Mouse (Mus musculus): ENCODE results near the gene Crtam. TPM values are rescaled to one million over a fixed set of nuclear protein-coding genes. Genes with fewer than 3 reads are reported as not detected.

Gene Crtam
- total RNA-seq, 2 experiments from 2014 or later, result 0.10 TPM; not detected in 1

DNA sequence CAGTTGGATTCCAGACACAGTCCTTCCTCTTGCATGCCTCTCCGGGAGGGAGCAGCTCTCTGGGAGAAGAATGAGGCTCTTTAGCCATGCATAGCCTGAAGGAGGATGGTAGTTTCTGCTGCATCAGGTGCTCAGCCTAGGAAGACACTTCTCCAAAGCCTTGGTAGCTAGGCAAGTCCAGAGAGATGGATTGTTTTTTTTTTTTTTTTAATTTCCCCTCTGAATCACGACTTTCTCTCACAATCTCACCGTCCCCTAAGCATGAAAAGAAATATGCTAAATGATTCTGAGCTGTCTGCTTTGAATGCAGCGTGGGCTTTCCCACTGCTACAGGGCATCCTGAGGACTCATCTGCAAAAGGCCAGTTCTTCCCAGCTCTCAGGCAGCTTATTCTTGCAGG is 10.1 kb upstream of the Crtam start:
- DNase-seq (ENCODE audit: extremely low spot score in 1 of 2, low spot score in 2 of 2), result no peak
- intact Hi-C loops (cut with DNase I), result no loop called here

DNA sequence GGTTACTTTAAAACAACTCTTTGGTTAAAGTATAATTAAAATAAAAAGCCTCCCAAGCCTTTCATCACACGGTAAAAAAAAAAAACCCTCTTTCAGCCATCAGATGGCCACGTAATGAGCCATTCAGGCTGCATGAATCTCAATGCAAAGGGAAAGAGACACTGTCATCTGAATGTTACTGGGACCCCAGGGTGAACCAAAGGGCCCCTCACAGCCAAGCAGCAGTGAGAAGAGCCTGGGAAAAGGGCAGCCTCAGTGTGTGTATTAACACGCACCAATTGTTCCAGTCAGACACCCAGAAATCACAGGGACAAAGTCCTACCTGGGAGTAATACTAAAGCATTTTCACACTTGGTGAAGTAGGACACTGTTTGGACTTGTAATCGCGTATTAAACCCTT is 8.0 kb upstream of the Crtam start:
- DNase-seq (ENCODE audit: extremely low spot score in 1 of 2, low spot score in 2 of 2), result no peak
- intact Hi-C loops (cut with DNase I), result no loop called here

DNA sequence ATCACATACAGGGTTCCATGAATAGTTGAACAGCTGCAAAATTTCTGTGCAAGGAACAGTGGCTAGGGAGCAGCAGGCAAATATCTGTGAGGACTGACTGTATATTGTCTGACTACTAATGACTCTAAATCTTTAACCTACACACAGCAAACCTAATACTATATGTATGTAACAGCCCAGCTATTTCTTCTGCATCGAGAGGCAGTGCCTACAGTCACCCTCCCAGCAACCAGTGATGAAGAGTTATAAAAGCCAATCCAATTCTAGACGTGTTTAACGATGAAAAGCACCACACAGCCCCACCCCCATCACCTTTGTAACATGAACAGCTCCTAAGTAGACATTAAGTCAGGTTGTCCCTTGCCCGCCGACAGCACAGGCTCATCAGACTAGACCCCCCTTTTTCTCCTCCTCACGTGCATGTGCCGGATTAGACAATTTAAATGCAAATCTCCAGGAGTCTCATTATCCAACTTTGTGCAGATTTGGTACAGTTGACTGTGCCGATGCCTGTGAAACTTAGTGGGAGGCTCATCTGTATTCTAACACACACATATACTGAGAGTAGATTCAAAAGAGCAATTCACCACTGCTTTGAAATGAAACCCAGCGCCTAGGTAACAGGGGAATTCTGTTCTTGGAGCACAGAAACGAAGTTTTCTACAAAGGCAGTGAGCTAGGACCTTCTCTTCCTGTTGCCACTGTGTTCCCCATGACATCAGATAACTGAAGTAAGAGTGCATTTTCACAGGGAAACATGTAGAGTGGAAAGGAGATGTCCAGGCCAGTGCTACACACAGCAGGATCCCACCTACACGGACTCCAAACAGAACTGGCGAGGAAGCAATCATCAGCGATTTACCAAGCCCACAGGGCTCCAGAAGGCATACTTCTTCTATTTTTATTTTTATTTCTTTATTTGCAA is 7.3 kb upstream of the Crtam start:
- intact Hi-C loops (cut with DNase I), result no loop called here
- peak in 1 of 2 experiments; percentile 56 for DNase-seq (ENCODE audit: extremely low spot score in 1 of 2, low spot score in 2 of 2)

DNA sequence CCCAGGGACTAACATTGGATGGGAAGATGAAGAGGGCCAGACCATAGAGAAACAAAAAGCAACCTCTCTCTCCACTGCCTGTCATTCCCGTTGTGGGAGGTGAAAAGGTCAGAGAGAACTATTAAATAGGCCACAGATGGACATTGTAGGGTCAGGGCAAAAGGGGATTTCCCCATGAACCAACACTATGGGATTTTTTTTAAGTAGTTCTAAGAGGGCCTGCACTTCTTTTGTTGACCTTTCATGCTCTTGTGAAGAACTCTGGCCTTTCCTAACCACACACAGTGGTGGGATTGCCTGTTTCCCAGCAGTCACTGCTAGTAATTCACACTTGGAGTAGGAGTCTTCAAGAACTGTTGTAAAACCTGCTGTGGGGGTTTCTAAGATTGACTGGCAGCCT is 3.4 kb upstream of the Crtam start:
- intact Hi-C loops (cut with DNase I), result no loop called here
- no peak for DNase-seq (ENCODE audit: extremely low spot score in 1 of 2, low spot score in 2 of 2)

DNA sequence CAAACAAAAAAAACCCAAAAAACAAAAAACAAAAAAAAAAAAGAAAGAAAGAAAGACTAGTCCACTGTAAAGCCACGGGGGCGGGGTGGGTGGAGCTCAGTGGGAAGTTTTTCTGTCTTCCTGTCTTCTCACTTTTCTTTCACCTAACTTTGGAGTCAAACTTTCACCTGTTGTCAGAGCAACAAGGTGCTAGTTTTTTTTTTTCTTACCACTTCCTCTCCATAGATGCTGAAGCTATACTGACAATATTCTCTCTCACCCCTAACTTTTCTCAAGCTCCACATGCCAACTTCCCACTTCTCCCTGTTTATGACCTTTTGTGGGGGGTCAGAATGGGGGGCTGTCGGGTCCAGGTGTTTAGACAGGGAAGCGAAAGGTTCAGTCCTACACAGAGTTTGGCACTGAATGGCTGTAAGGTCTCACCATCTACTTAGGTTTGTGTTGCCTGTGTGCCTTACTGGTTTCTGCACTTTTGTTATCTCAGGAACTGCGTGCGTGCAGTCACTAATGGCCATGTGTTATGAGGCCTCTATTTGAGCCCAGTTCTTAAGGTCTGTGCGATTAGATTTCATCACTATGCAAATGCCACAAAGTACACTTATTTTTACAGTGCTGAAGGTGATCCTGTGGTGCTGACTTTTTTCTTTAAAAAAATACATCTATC is 7.2 kb downstream of the Crtam start:
- intact Hi-C loops (cut with DNase I), result no loop called here

DNA sequence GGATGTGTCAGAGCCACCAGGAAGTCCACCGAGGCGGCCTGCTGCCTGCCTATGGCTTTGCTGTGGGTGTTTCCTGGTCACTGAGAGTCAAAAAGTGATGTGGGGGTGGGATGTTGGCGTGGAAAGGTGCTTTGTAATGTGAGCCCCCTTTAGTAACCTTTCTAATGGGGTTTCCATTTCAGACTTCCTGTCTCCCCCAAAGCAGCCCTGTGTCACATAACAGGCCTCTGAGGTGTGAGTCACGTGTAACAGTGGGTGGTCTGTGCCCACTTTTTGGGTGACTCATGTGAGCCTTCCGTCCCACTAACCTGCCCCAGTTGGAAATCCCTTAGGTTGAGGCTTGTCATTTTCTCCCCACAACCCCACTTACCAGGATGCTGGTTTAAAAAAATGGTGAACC is 10.4 kb downstream of the Crtam start:
- intact Hi-C loops (cut with DNase I), result loop anchor here (5.0 kb wide), 1 partner anchor 33 kb away; no protein-coding TSS in a partner anchor

More for the DNA sequence above, 7.2 kb downstream of the Crtam start:
- no peak for DNase-seq (ENCODE audit: extremely low spot score in 1 of 2, low spot score in 2 of 2)

DNA sequence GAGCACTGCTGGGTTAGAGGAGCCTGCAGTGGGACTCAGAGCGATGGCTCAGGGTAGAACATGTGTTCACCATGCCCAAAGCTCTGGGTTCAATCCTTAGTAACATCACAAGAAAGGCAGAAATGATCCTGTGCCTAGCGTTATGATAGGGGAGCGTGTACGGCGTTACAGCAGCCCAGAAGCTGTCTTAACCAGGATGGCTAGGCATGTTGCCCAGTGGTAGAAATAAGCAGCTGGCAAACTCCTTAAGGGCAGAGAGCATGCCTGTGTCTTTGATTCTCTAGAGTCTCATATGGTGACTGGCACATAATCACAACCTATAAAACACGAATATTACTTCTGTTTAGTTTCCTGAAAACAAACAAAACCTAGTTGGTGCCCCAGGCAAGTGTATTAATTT is 12.9 kb downstream of the Crtam start:
- no peak for DNase-seq (ENCODE audit: extremely low spot score in 1 of 2, low spot score in 2 of 2)
- intact Hi-C loops (cut with DNase I), result loop anchor here (2.0 to 5.0 kb wide), 2 partner anchors 36 to 199 kb away; no protein-coding TSS in a partner anchor

More for the DNA sequence above, 10.4 kb downstream of the Crtam start:
- no peak for DNase-seq (ENCODE audit: extremely low spot score in 1 of 2, low spot score in 2 of 2)

DNA sequence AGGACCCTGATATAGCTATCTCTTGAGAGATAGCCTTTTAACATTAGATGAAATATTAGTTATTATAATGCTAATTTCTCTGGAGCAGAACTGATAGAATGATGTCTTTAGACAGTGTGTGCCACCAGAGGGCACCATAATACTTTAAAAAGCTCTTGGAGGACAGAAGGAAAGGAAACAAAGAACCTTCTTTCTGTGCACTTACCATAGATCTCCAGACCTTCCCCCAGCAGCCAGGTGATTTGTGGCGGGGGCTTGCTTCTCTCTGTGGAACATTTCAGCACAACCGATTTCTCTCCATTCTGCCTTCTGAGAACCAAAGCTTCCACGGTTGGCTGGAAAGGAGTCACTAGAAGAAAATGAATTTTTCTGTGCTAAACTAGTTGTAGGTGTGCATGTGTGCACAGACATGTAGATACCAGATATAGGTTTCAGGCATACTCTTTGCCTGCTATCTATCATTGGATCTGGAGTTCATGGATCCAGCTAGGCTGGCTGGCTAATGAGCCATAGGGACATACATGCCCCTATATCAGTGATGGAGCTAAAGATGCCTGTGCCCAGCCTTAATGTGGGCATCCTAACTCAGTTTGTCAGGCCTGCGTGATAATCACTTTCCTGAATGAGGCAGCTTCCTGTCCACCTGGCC is 14.4 kb downstream of the Crtam start:
- intact Hi-C loops (cut with DNase I), result loop anchor here (2.0 to 5.0 kb wide), 3 partner anchors 37 to 201 kb away; no protein-coding TSS in a partner anchor
- peak; percentile 56 to 62 for DNase-seq (ENCODE audit: extremely low spot score in 1 of 2, low spot score in 2 of 2)

DNA sequence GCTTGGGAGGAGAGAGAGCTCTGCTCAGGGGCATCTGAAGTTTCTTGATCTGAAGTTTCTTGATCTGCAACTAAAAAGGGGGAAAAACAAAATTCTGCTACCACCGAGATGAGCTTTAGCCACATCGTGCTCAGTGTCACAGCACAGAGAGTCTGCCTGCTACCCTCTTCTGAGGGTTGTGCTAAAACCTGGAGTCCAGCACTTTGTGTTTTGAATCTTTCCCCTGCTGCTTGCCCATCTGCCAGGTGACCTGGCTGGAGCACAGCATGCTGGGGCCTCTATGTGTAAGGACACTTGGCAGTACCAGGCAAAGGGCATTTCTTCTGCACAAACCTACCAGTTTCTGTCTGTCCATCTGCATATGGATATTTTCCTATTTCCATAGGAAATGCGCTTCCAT is 20.1 kb downstream of the Crtam start:
- no peak for DNase-seq (ENCODE audit: extremely low spot score in 1 of 2, low spot score in 2 of 2)
- intact Hi-C loops (cut with DNase I), result no loop called here

DNA sequence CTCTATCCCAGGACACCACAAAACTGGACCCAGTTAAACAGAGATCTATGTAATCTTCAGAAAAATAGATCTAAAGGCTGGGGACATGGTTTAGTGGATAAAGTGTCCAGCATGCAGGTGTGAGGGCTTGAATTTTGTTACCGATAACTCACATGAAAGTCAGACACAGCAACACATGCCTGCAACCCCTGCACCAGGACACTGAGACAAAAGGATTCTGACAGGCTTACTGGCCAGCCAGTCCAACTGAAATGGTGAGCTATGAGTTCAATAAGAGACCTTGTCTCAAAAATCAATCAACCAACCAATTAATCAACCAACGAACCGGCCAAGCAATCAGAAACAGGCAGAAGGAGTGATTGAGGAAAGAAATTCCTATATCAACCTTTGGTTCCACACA is 20.7 kb downstream of the Crtam start:
- intact Hi-C loops (cut with DNase I), result no loop called here

DNA sequence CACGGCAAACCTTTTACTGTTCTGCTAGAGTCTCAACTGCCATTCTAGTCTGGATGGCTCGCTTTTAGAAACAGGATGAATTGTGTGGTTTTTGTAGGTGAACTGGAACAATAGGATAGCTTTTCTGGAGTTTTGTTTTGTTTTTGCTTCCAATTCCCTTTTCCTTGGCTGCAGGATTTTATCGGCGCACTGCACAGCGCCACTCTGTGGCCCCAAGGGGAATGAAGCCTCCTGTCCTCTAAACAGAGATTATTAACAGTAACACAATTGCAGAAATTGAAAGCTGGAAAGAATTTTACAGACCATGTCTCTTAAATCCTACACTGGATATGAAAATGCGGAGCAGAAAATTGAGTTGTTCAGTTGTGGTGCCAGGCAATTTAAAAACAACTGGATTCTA is 21.9 kb downstream of the Crtam start:
- intact Hi-C loops (cut with DNase I), result loop anchor here (1.0 kb wide), 1 partner anchor 148 kb away; no protein-coding TSS in a partner anchor
- DNase-seq (ENCODE audit: extremely low spot score in 1 of 2, low spot score in 2 of 2), result no peak

More for the DNA sequence above, 20.7 kb downstream of the Crtam start:
- DNase-seq (ENCODE audit: extremely low spot score in 1 of 2, low spot score in 2 of 2), result no peak

DNA sequence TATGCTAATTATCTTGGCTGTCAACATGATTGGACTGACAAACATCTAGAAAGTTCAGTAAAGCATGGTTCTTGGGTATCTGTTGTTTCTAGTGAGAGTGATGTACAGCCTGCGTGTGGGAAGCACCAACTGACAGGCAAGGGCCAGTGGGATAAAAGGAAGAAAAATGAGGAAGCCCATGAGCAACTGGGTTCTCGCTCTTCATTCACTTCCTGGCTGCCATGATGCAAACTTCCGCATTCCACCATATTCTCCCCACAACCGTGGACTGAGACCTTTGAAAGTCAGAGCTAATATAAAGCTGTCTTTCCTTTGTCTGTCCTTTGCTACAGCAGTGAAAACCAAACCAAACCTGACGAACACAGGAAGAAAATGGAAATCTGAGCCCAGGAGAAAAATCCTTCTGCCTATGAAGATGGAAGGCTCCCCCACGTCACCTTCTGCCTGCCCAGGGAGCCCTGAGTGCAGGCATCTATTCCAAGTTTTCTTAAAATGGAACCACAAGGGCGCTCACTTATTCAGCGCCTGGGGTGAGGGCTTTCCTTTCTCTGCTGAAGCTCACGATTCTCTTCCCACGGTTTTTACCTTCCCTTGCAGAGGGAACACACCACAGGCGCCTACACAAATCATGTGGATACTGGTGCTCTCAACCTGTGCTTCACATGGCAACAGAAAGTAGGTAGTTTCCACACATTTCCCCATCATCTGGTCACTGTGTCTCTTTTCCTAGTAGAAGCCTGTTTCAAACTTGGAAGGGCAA is 30.2 kb downstream of the Crtam start:
- intact Hi-C loops (cut with DNase I), result no loop called here
- DNase-seq (ENCODE audit: extremely low spot score in 1 of 2, low spot score in 2 of 2), result no peak

DNA sequence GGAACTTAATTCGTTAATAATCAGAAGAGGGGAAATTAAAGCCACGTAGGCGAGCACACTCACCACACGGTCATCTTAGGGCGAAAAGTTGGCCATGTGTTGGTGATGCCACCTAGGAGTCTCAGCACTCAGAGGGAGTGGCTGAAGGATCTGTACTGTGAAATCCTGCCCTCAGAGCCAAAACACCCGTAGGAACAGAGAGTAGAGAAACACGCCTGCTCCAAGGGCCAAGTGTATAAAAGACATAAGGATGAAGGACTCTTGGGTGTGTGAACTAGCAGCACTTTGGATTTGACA is 40.1 kb downstream of the Crtam start:
- intact Hi-C loops (cut with DNase I), result no loop called here
- no peak for DNase-seq (ENCODE audit: extremely low spot score in 1 of 2, low spot score in 2 of 2)

DNA sequence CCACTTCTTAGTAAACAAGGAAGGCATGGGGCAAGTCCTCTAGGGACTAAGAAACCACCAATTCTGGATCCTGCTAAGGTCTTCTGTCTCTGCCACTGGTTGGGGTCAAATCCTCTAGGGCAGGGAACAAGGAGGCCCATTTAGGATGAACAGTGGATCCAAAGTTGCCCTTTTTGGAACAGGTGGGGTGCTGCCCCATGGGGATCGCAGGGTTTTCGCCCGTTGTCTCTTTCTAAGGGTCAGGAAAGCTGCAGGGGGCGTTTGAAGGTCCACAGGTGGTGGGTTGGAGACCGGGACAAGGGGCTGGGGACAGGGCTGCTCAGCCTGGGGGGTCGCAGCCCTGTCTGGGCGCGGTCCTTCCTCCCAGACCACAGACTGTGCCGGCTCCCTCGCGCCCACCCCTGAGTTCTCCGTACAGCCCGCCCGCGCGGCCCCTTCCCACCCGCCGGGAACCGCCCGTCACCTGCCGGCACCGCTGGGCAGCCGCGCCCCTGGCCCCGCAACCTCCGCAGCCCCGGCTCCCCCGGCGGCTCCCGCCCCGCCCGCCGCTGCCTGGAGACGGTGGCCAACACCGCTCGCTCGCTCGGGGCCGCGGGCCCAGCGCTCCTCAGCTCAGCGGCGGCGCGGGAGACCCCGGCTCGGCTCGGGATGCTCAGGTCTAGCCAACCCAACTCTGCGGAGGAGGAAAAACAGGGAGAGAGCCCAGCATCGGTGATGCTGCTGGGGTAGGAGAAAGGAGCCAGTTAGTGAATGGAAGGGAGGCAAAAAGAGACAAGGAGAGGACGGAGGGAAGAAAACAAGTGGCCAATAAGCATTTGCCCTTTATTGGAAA is 40.6 kb downstream of the Crtam start, which contains the start of gene Jhy:
Gene Jhy, minus strand, starts transcription at position 533 of the 832 bp plus-strand sequence.
- intact Hi-C loops (cut with DNase I), result no loop called here
- peak in 1 of 2 experiments; percentile 29 for DNase-seq (ENCODE audit: extremely low spot score in 1 of 2, low spot score in 2 of 2)

DNA sequence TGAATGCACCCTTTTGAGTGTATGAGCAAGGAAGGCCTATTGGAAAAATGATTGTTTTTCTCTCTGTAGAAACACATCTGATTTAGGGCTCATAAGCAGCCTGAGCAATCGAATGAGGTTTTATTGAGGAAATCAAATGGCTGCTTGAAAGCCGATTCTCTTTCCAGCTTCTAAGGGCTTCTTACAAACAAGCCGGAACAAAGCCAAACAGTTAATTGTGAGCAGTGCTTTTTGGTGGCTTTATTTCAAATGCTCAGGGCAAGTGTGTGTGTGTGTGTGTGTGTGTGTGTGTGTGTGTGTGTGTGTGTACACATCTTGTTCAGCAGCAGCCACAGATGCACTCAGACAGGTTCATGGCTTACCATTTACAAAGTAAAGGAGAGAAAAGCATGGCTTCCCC is 43.0 kb downstream of the Crtam start:
- DNase-seq (ENCODE audit: extremely low spot score in 1 of 2, low spot score in 2 of 2), result no peak
- intact Hi-C loops (cut with DNase I), result no loop called here

DNA sequence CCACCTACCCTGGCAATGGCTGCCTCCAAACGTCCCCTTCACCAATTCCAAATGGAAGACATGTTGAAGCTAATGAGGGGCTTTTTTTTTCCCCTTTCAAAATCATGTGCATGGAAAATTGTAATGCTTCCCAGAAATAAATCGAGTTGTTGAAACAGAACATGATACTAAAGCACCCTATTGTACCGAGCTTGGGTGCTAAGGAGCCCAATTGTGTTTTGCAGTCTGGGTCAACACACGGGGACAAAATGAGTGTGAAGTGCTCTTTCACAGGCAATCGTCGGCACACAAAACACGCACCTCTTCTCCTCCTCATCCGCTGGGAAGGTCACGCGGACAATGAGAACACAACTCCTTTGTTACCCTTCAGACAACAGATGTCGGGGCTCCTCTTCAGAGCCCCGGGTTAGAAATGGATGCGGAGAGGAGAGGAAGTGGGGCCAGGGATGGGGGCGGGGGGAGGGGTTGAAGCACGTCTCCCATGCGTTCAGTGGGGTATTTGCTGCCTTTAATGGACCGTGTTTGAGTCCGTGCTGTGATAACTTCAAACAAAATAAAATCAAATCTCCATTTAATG is 55.3 kb downstream of the Crtam start:
- DNase-seq (ENCODE audit: extremely low spot score in 1 of 2, low spot score in 2 of 2), result no peak
- intact Hi-C loops (cut with DNase I), result no loop called here

DNA sequence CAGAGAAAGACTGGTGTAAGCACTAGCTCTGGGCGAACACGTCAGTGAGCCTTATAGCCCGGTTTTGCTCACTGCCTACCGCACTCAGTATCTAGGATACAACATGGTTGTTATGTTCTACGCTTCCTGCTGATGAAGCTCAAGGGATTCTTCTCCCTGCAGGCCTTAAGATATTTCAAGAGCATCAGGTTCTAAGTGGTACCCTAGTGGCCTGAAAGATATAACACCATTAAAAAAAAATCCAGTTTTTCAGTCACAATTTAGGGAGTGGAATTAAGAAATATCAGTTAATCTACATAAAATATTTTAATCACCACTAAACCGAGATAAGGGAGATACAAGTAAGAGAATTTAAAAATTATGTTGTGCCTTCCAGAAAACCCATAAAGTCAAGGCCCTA is 56.0 kb downstream of the Crtam start:
- DNase-seq (ENCODE audit: extremely low spot score in 1 of 2, low spot score in 2 of 2), result no peak
- intact Hi-C loops (cut with DNase I), result no loop called here

DNA sequence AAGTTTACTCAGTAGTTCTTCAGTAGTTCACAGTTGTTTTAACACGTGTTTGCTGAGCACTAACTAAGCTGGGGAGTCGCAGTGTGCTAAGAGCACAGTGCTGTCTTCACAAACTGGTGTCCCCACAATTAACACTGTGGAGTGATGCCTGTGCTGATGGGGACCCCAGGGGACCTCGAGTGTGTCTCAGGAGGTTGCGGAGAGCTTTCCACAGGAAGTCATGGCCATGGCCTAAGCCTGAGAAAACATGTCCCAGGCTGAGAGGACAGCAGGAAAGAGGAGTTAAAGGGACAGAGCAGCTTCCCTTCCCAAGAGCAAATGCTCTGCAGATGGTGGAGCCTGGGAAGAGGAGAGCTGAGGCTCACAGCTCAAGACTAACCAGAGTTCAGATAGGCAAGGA is 57.3 kb downstream of the Crtam start:
- intact Hi-C loops (cut with DNase I), result no loop called here
- peak in 1 of 2 experiments; percentile 32 for DNase-seq (ENCODE audit: extremely low spot score in 1 of 2, low spot score in 2 of 2)
